Mouse (Mus musculus) erythroblast, embryonic 14.5 days (primary cell): Measurements from ENCODE around the gene Slc51a. TPM values are rescaled to one million over a fixed set of nuclear protein-coding genes. Genes with fewer than 3 reads are reported as not detected.
"Not testable (repeated sequence)": the region's sequence is repeated elsewhere in the genome, so short reads cannot be mapped to it uniquely, and the experiment has no call there.

ENCODE experiments used
- H3K27me3 ChIP-seq: 2 replicates; pipeline ENCODE4 v1.6.1; 2012; ENCODE audit warnings: inconsistent platforms; ENCODE audit not compliant: control insufficient read depth
- H3K36me3 ChIP-seq: 2 replicates; pipeline ENCODE4 v1.6.1; 2012; ENCODE audit warnings: mild to moderate bottlenecking, inconsistent platforms; ENCODE audit not compliant: control insufficient read depth
- H3K4me1 ChIP-seq: 2 replicates; pipeline ENCODE4 v1.6.1; 2012; ENCODE audit warnings: inconsistent platforms; ENCODE audit not compliant: control insufficient read depth
- H3K4me3 ChIP-seq: replicated peaks from 2 replicates; pipeline ENCODE3; 2012; ENCODE audit warnings: moderate library complexity, mild to moderate bottlenecking, inconsistent platforms
- H3K9me3 ChIP-seq: 2 replicates; pipeline ENCODE4 v1.6.1; 2012; ENCODE audit warnings: low read length, inconsistent platforms, mixed read lengths; ENCODE audit not compliant: control insufficient read depth
- GATA1 ChIP-seq: IDR thresholded peaks from 2 replicates; pipeline ENCODE4 v1.6.1; 2012; ENCODE audit warnings: low read length, inconsistent platforms, mixed read lengths
- TAL1 ChIP-seq: IDR thresholded peaks from 3 replicates; pipeline ENCODE4 v1.6.1; 2012; ENCODE audit warnings: low read length, inconsistent platforms, mixed read lengths
- polyA plus RNA-seq: library from polyadenylated mRNA; stranded (reverse); fragments of >175 nt; gene quantifications from 2 replicates; pipeline ENCODE4 v1.2.3, GENCODE M21; 2012

Gene Slc51a
- polyA plus RNA-seq, 1 experiment, result not detected

GRCm38 (mm10) chr16:32502621-32503335 is 15.1 kb upstream of the Slc51a start:
- Histone ChIP-seq H3K4me1 (peaks cover 57% of the 10 kb centered on the region), H3K27me3 (peaks cover 17% of the 10 kb centered on the region), H3K36me3 (peaks cover 15% of the 10 kb centered on the region), H3K9me3 (no peaks in the 10 kb centered on the region), H3K4me3 (no peak overlapping the region)
- TF ChIP-seq TAL1 (no peak), GATA1 (no peak)

DNA sequence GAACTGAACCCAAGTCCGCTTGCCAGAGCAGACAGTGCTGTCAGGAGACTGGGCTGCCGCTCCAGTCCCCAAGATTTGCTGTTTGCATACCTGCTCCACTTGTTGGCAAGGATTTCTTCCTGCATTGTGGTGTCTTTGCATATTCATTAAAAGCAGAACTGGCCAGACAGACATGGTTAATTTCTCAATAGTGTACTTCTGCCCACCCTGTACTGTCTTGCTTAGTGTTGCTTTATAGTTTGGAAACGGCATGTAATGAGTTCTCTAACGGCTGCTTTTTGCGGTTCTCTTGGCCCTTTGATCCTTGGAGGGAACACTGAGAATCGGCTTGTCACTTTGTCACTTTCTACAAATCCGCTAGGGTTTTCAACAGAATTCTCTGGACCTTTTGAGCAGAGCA is 13.8 kb upstream of the Slc51a start:
- Histone ChIP-seq H3K4me3 (no peak overlapping the region), H3K27me3 (peaks cover 17% of the 10 kb centered on the region), H3K4me1 (peaks cover 43% of the 10 kb centered on the region), H3K9me3 (no peaks in the 10 kb centered on the region), H3K36me3 (peaks cover 8% of the 10 kb centered on the region)
- TF ChIP-seq GATA1 (no peak), TAL1 (no peak)

DNA sequence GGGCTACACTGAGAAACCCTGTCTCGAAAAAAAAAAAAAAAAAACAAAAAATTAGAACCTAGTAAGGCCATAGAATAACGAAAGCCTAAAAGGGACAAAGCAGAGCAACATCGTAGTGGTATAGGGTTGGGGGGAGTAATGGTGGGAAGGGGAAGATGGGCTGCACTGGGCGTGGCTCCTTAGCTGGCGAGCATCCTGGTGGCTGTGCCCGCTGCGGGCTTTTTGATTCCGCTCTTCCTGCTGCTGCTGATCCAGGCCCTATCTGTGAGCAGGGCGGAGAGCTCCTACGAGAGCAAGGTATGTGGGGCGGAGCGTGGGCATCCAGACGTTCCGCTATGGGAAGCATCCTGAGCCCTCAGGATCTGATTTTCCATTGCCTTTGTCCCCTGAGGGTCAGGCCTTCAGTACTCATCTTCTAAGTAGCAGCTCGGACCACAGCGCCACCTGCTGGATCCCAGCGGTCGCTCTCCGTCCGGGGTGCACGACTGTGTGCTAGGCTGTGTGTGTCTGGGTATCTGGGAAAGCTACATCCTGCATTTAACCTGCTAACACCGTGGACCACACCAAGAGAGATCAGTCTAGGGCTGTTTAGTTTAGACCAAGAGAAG is 11.9 kb upstream of the Slc51a start:
- H3K36me3 ChIP-seq, result no peaks in the 10 kb centered on the region; the same call in 1 of the 2 replicates
- peak overlapping the region; percentile 21 for H3K4me3 ChIP-seq
- no peak for TF ChIP-seq GATA1
- TF ChIP-seq TAL1, result no peak
- H3K9me3 ChIP-seq, result no peaks in the 10 kb centered on the region
- peaks cover 17% of the 10 kb centered on the region for H3K27me3 ChIP-seq
- H3K4me1 ChIP-seq, result peaks cover 29% of the 10 kb centered on the region

- no peaks in the 10 kb centered on the region; the same call in 1 of the 2 replicates for H3K36me3 ChIP-seq
- peaks cover 25% of the 10 kb centered on the region for H3K4me1 ChIP-seq
- H3K27me3 ChIP-seq, result peaks cover 17% of the 10 kb centered on the region
- H3K9me3 ChIP-seq, result no peaks in the 10 kb centered on the region
- TF ChIP-seq GATA1 (no peak), TAL1 (no peak)
- H3K4me3 ChIP-seq, result no peak overlapping the region
These were observed 11.3 kb upstream of the Slc51a start for GRCm38 (mm10) chr16:32498996-32499395.

GRCm38 (mm10) chr16:32495965-32496364 is 8.3 kb upstream of the Slc51a start, which contains the start of gene Zdhhc19:
Zdhhc19 (plus strand) TSS chr16:32496265.
- Histone ChIP-seq H3K36me3 (no peaks in the 10 kb centered on the region), H3K9me3 (no peaks in the 10 kb centered on the region), H3K27me3 (peaks cover 12% of the 10 kb centered on the region), H3K4me1 (peaks cover 10% of the 10 kb centered on the region), H3K4me3 (no peak within 1 kb of the TSS)
- no peak for TF ChIP-seq GATA1
- TF ChIP-seq TAL1, result no peak

DNA sequence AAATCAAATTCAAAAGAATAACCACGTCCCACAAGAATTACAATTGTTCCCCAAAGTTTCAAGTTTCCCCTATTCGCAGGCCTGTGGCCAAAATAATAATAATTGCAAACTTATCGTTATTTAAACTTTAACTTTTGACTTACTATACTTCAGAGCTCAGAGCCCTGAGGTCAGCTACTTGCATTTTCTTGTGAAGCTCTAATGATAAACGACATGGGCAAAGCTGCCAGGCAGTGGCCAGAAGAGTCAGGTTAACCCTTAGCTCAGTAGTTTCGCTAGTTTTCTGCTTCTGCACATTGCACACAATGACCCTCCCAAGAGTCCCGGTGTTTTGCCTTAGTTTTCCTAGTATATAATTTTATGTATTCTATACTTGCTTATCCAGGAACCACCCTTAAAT is 6.7 kb upstream of the Slc51a start:
- not testable (repeated sequence) for H3K9me3 ChIP-seq, H3K27me3 ChIP-seq, H3K4me1 ChIP-seq, H3K36me3 ChIP-seq, H3K4me3 ChIP-seq

GRCm38 (mm10) chr16:32488939-32489338 is 1.3 kb upstream of the Slc51a start:
- H3K4me3 ChIP-seq, result no peak overlapping the region
- no peak for TF ChIP-seq GATA1
- no peak for TF ChIP-seq TAL1
- no peaks in the 10 kb centered on the region for H3K9me3 ChIP-seq
- no peaks in the 10 kb centered on the region for H3K27me3 ChIP-seq
- peaks cover 45% of the 10 kb centered on the region for H3K4me1 ChIP-seq
- H3K36me3 ChIP-seq, result no peaks in the 10 kb centered on the region

DNA sequence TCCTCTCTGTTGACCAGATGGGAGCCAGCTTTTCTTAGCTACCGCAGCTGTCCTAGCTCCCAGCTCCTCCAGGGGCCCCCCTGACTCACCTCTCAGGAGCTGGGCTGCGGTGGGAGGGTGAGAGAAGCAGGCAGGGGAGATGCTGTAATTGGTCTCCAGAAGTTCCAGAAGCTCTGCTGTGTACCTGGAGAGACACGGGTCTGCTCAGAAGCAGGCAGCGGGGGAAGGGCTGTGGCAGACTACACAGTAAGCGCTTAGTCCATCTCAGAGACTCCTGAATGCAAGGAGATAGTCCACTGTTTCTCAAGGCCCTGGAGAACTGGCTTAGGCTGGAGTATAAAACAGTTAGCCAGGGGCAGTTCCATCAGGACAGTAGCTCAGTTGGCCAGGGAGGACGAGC is 1.6 kb downstream of the Slc51a start:
- Histone ChIP-seq H3K9me3 (no peaks in the 10 kb centered on the region), H3K4me1 (peaks cover 45% of the 10 kb centered on the region), H3K4me3 (no peak overlapping the region), H3K27me3 (no peaks in the 10 kb centered on the region), H3K36me3 (no peaks in the 10 kb centered on the region)
- no peak for TF ChIP-seq TAL1
- no peak for TF ChIP-seq GATA1

DNA sequence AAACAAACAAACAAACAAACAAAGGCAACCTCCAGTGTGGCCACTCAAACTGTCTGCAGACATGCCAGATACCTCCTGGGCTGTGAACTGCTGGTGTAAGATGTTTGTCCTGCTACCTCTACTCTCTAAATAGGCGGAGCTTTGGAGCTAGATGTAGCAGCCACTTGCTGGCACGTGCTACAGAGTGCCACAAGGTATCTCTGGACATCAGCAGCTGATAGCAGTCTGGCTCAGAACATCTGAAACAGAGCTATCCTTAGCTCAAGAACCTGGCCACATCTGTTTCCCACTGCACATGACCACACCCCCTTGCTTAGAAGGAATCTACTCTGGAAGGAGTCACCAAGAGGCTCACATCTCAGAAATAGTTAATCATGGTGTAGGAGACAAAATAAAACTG is 2.5 kb downstream of the Slc51a start:
- no peak overlapping the region for H3K4me3 ChIP-seq
- H3K9me3 ChIP-seq, result no peaks in the 10 kb centered on the region
- H3K4me1 ChIP-seq, result peaks cover 45% of the 10 kb centered on the region
- H3K27me3 ChIP-seq, result no peaks in the 10 kb centered on the region
- TF ChIP-seq GATA1 (no peak), TAL1 (no peak)
- H3K36me3 ChIP-seq, result no peaks in the 10 kb centered on the region
